In genomic region chr7:19939555-19940235, GRCm38 (mm10) we compare ENCODE assay signal across 9 mouse cellular contexts. TPM values are rescaled to one million over a fixed set of nuclear protein-coding genes. Genes with fewer than 3 reads are reported as not detected.
DNase-seq lines count a peak whose midpoint lies in the region; ATAC-seq lines count a peak whose summit lies in the region.
"Had no signal": no experiment of that assay in that cellular context is flagged by ENCODE, and none has a peak within 500 bp of the region (broad histone marks: within the 10 kb centered on the region; RNA-seq: fewer than 3 reads in every experiment).

No protein-coding gene starts in this region.

- peaks cover 41% of the 10 kb centered on the region for H3K4me1 ChIP-seq in heart, embryonic 12.5 days (replicated peaks)
- H3K4me1 ChIP-seq in lung, embryonic 15.5 days = peaks cover 39% of the 10 kb centered on the region
- H3K4me1 ChIP-seq in stomach, embryonic 14.5 days (ENCODE audit: control insufficient read depth, insufficient read depth, low read length) = no peaks in the 10 kb centered on the region
- H3K4me1 ChIP-seq in forebrain, embryonic 13.5 days = no peaks in the 10 kb centered on the region

- no peak overlapping the region; the same call in 1 of the 2 replicates for H3K9ac ChIP-seq in heart, embryonic 12.5 days
- H3K9ac ChIP-seq in lung, embryonic 15.5 days = no peak overlapping the region
- H3K9ac ChIP-seq in stomach, embryonic 14.5 days (replicated peaks; ENCODE audit: low read depth, low read length) = no peak overlapping the region
- H3K9ac ChIP-seq in forebrain, embryonic 13.5 days = no peak overlapping the region
- H3K9ac ChIP-seq: embryonic facial prominence, embryonic 13.5 days had no signal

- H3K4me3 ChIP-seq in heart, embryonic 12.5 days = peak overlapping the region; percentile 20
- no peak overlapping the region for H3K4me3 ChIP-seq in lung, embryonic 15.5 days
- H3K4me3 ChIP-seq in stomach, embryonic 14.5 days (ENCODE audit: low read depth, low read length) = no peak overlapping the region
- no peak overlapping the region for H3K4me3 ChIP-seq in forebrain, embryonic 13.5 days
- H3K4me3 ChIP-seq: embryonic facial prominence, embryonic 13.5 days had no signal

- no peaks in the 10 kb centered on the region for H3K9me3 ChIP-seq in heart, embryonic 12.5 days (replicated peaks)
- H3K9me3 ChIP-seq in lung, embryonic 15.5 days = no peaks in the 10 kb centered on the region
- no peaks in the 10 kb centered on the region for H3K9me3 ChIP-seq in stomach, embryonic 14.5 days (ENCODE audit: control insufficient read depth, low read depth, low read length)
- no peaks in the 10 kb centered on the region for H3K9me3 ChIP-seq in forebrain, embryonic 13.5 days (replicated peaks)
- H3K9me3 ChIP-seq: embryonic facial prominence, embryonic 13.5 days had no signal

- peak overlapping the region; percentile 91 for H3K27ac ChIP-seq in heart, embryonic 12.5 days (ENCODE audit: poor library complexity, severe bottlenecking)
- peak overlapping the region; percentile 85 for H3K27ac ChIP-seq in lung, embryonic 15.5 days
- no peak overlapping the region for H3K27ac ChIP-seq in stomach, embryonic 14.5 days (ENCODE audit: low read length)
- no peak overlapping the region for H3K27ac ChIP-seq in forebrain, embryonic 13.5 days
- H3K27ac ChIP-seq: embryonic facial prominence, embryonic 13.5 days had no signal

- H3K36me3 ChIP-seq in heart, embryonic 12.5 days = no peaks in the 10 kb centered on the region
- H3K36me3 ChIP-seq in lung, embryonic 15.5 days = no peaks in the 10 kb centered on the region
- no peaks in the 10 kb centered on the region for H3K36me3 ChIP-seq in stomach, embryonic 14.5 days (ENCODE audit: control insufficient read depth, insufficient read depth, low read length)
- no peaks in the 10 kb centered on the region for H3K36me3 ChIP-seq in forebrain, embryonic 13.5 days (ENCODE audit: poor library complexity, severe bottlenecking)
- H3K36me3 ChIP-seq: embryonic facial prominence, embryonic 13.5 days had no signal

- H3K4me2 ChIP-seq in heart, embryonic 12.5 days = peak overlapping the region; percentile 63
- peak overlapping the region; percentile 41 for H3K4me2 ChIP-seq in lung, embryonic 15.5 days
- H3K4me2 ChIP-seq in stomach, embryonic 14.5 days (replicated peaks; ENCODE audit: low read depth, low read length) = no peak overlapping the region
- no peak overlapping the region for H3K4me2 ChIP-seq in forebrain, embryonic 13.5 days
- H3K4me2 ChIP-seq: embryonic facial prominence, embryonic 13.5 days had no signal

- DNase-seq in cerebellum, postnatal 25 days = peak; percentile 33 to 62
- DNase-seq in cerebellum, adult 9-10 months = no peak
- DNase-seq in adrenal gland, adult 2 months = peak; percentile 81
- DNase-seq in kidney, postnatal 25 days = peak; percentile 90 to 93

- no peaks in the 10 kb centered on the region for H3K27me3 ChIP-seq in heart, embryonic 12.5 days (replicated peaks)
- H3K27me3 ChIP-seq in lung, embryonic 15.5 days = no peaks in the 10 kb centered on the region
- H3K27me3 ChIP-seq in stomach, embryonic 14.5 days (ENCODE audit: control insufficient read depth, insufficient read depth, low read length) = no peaks in the 10 kb centered on the region
- H3K27me3 ChIP-seq in forebrain, embryonic 13.5 days = no peaks in the 10 kb centered on the region
- H3K27me3 ChIP-seq: embryonic facial prominence, embryonic 13.5 days had no signal

- ATAC-seq in heart, embryonic 12.5 days (ENCODE audit: insufficient number of reproducible peaks, low FRiP score) = peak; percentile 74
- peak; percentile 84 for ATAC-seq in lung, embryonic 15.5 days (ENCODE audit: borderline replicate concordance, extremely low read depth, low FRiP score, low TSS enrichment)
- ATAC-seq in stomach, embryonic 14.5 days (ENCODE audit: insufficient number of reproducible peaks, insufficient read depth, low FRiP score, low read depth) = peak; percentile 31; the same call in 1 of the 2 replicates
- ATAC-seq in forebrain, embryonic 13.5 days = no peak

- 45% methylated on average over 10 of the region's 12 CpGs for WGBS in heart, embryonic 12.5 days
- 36% methylated on average over 12 of the region's 12 CpGs for WGBS in lung, embryonic 15.5 days
- 56% methylated on average over 10 of the region's 12 CpGs for WGBS in stomach, embryonic 14.5 days
- WGBS in forebrain, embryonic 13.5 days = 73% methylated on average over 9 of the region's 12 CpGs

RNA-seq across cellular contexts. Expression of gene Igsf23, which starts 10.9 kb away (rescaled TPM):
- not detected for total RNA-seq in adrenal gland, adult 2 months (2021)
- 0.12 TPM in 1 of 2 replicates, not detected in the other for polyA plus RNA-seq in adrenal gland, adult 2 months (2012; rRNA removed)
- polyA plus RNA-seq in heart, embryonic 12.5 days (2016; fragmentation: Nextera tagmentation; extraction: Ambion mirVana) = 1.0 and 1.2 TPM in 2 replicates
- polyA plus RNA-seq in lung, embryonic 15.5 days (2015; fragmentation: Nextera tagmentation; extraction: Ambion mirVana) = 1.4 and 2.0 TPM in 2 replicates
- 0.18 and 0.71 TPM in 2 replicates for polyA plus RNA-seq in stomach, embryonic 14.5 days (2014; fragmentation: Nextera tagmentation; extraction: Ambion mirVana)
- polyA plus RNA-seq in forebrain, embryonic 13.5 days (2015; fragmentation: Nextera tagmentation; extraction: Ambion mirVana) = not detected in 2 replicates
- polyA plus RNA-seq: embryonic facial prominence, embryonic 13.5 days had no signal

RNA-seq across cellular contexts. Expression of gene Pvr, which starts 18.7 kb away (rescaled TPM):
- 10 to 100 TPM; 20.3 to 36.5 TPM for total RNA-seq in adrenal gland, adult 2 months (2021)
- polyA plus RNA-seq in adrenal gland, adult 2 months (2012; rRNA removed) = 9.6 and 12.0 TPM in 2 replicates
- 15.7 and 16.0 TPM in 2 replicates for polyA plus RNA-seq in heart, embryonic 12.5 days (2016; fragmentation: Nextera tagmentation; extraction: Ambion mirVana)
- 19.0 and 22.5 TPM in 2 replicates for polyA plus RNA-seq in lung, embryonic 15.5 days (2015; fragmentation: Nextera tagmentation; extraction: Ambion mirVana)
- 10.4 and 11.7 TPM in 2 replicates for polyA plus RNA-seq in stomach, embryonic 14.5 days (2014; fragmentation: Nextera tagmentation; extraction: Ambion mirVana)
- 4.9 and 5.1 TPM in 2 replicates for polyA plus RNA-seq in forebrain, embryonic 13.5 days (2015; fragmentation: Nextera tagmentation; extraction: Ambion mirVana)

RNA-seq across cellular contexts. Expression of gene Ceacam20, which starts 25.5 kb away (rescaled TPM):
- total RNA-seq in adrenal gland, adult 2 months (2021) = not detected
- polyA plus RNA-seq in adrenal gland, adult 2 months (2012; rRNA removed) = 0.03 TPM in 1 of 2 replicates, not detected in the other
- polyA plus RNA-seq in heart, embryonic 12.5 days (2016; fragmentation: Nextera tagmentation; extraction: Ambion mirVana) = 0.42 TPM in 1 of 2 replicates, not detected in the other
- polyA plus RNA-seq in lung, embryonic 15.5 days (2015; fragmentation: Nextera tagmentation; extraction: Ambion mirVana) = not detected in 2 replicates
- polyA plus RNA-seq in stomach, embryonic 14.5 days (2014; fragmentation: Nextera tagmentation; extraction: Ambion mirVana) = not detected in 2 replicates
- polyA plus RNA-seq in forebrain, embryonic 13.5 days (2015; fragmentation: Nextera tagmentation; extraction: Ambion mirVana) = not detected in 2 replicates
- polyA plus RNA-seq: embryonic facial prominence, embryonic 13.5 days had no signal

RNA-seq across cellular contexts. Expression of gene Nlrp9b, which starts 51.6 kb away (rescaled TPM):
- total RNA-seq in adrenal gland, adult 2 months (2021) = not detected
- not detected in 2 replicates for polyA plus RNA-seq in adrenal gland, adult 2 months (2012; rRNA removed)
- polyA plus RNA-seq in heart, embryonic 12.5 days (2016; fragmentation: Nextera tagmentation; extraction: Ambion mirVana) = not detected in 2 replicates
- not detected in 2 replicates for polyA plus RNA-seq in lung, embryonic 15.5 days (2015; fragmentation: Nextera tagmentation; extraction: Ambion mirVana)
- polyA plus RNA-seq in stomach, embryonic 14.5 days (2014; fragmentation: Nextera tagmentation; extraction: Ambion mirVana) = not detected in 2 replicates
- not detected in 2 replicates for polyA plus RNA-seq in forebrain, embryonic 13.5 days (2015; fragmentation: Nextera tagmentation; extraction: Ambion mirVana)
- polyA plus RNA-seq: embryonic facial prominence, embryonic 13.5 days had no signal

RNA-seq across cellular contexts. Expression of gene Ceacam19, which starts 51.9 kb away (rescaled TPM):
- total RNA-seq in adrenal gland, adult 2 months (2021) = not detected
- polyA plus RNA-seq in adrenal gland, adult 2 months (2012; rRNA removed) = not detected in 2 replicates
- polyA plus RNA-seq in heart, embryonic 12.5 days (2016; fragmentation: Nextera tagmentation; extraction: Ambion mirVana) = not detected in 2 replicates
- not detected in 2 replicates for polyA plus RNA-seq in lung, embryonic 15.5 days (2015; fragmentation: Nextera tagmentation; extraction: Ambion mirVana)
- 0.14 and 0.41 TPM in 2 replicates for polyA plus RNA-seq in stomach, embryonic 14.5 days (2014; fragmentation: Nextera tagmentation; extraction: Ambion mirVana)
- polyA plus RNA-seq in forebrain, embryonic 13.5 days (2015; fragmentation: Nextera tagmentation; extraction: Ambion mirVana) = not detected in 2 replicates

Comparison
In these comparisons a context has a peak if more than half of its experiments do, and no peak if none do; other contexts are left out.
1. H3K27ac ChIP-seq: peak in heart, embryonic 12.5 days (single experiment) and lung, embryonic 15.5 days (single experiment); none in stomach, embryonic 14.5 days (single experiment) and forebrain, embryonic 13.5 days (single experiment).
2. H3K4me2 ChIP-seq: peak in heart, embryonic 12.5 days (single experiment) and lung, embryonic 15.5 days (single experiment); none in stomach, embryonic 14.5 days (single experiment) and forebrain, embryonic 13.5 days (single experiment).